ENCODE assay signal across 8 mouse cellular contexts in the genomic region with DNA sequence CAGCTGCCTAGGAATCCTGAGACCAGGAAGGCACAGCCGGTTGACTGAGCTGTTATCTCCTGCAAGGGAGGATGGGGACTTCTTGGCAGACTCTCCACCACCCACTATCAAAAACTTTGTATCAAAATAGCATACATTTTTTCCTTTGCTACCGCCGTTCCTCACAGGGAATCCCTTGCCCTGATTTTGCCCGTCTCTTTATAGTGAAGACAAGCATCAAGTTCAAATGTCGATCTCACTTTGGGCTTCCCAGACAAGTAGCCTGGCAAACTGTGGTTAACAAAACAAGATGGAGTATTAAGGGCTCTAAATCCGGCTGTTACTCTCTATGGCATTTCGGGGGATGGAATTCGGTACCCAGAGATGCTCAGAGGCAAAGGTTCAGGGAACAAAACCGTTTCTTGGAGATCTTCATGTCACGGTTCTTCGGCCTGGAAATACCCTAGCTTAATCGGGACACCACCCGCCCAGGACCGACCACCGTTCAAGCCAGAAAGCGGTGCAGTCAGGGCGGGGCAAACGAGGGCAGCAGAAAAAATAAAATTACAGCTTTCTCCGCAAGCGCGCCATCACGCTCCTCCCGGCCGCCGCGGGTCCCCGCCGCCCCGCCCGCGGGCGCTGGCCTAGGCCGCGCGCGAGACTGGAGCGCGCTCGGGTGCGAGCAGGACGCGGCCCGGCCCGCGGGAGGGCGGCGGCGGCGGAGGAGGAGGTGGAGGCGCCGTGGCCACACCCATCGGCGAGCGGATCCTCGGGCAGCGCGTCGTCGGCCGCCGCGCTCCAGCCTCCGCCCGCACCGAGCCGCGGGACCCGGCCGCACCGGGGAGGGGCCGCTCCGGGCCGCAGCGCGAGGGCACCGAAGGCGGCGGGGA. TPM values are rescaled to one million over a fixed set of nuclear protein-coding genes. Genes with fewer than 3 reads are reported as not detected.
DNase-seq lines count a peak whose midpoint lies in the region; ATAC-seq and TF ChIP-seq lines count a peak whose summit lies in the region.

A gene (plus strand): TSS at position 748 of the 869 bp plus-strand sequence.

- H3K27ac ChIP-seq in cortical plate, adult 2 months (ENCODE audit: insufficient read depth, low read length), result peak within 1 kb of the TSS; percentile 96

- peak within 1 kb of the TSS; percentile 92 for H3K4me3 ChIP-seq in cortical plate, adult 2 months (ENCODE audit: insufficient read depth, low read length)

- DNase-seq in gastrocnemius, postnatal 10 days, result peak; percentile 87
- peak; percentile 84 for DNase-seq in induced T-regulatory cell, adult 2 months (ENCODE audit: low read depth)
- DNase-seq in left cerebral cortex, postnatal 14 days (ENCODE audit: low spot score in 2 of 2), result peak; percentile 77 to 86
- DNase-seq in right cerebral cortex, postnatal 14 days, result peak; percentile 83
- DNase-seq in urinary bladder, postnatal 25 days (ENCODE audit: low spot score), result peak; percentile 78

- TF ChIP-seq CTCF in cortical plate, adult 2 months (IDR thresholded peaks at IDR 0.05; ENCODE audit: extremely low read depth, insufficient read depth, low read length), result no peak

- intact Hi-C loops in left cerebral cortex, postnatal 14 days (cut with DNase I), result loop anchor here (5.0 kb wide), 1 partner anchor 226 kb away; no protein-coding TSS in a partner anchor

- peak; percentile 50; the same call in 1 of the 2 replicates for TF ChIP-seq POLR2A in cortical plate, adult 2 months (IDR thresholded peaks at IDR 0.05; ENCODE audit: extremely low read depth, insufficient read depth, low read length)

- ATAC-seq in activated CD4-positive, CD25-positive, alpha-beta regulatory T cell, adult 4 months, result peak; percentile 71
- ATAC-seq in megakaryocyte-erythroid progenitor cell, adult 5-6 weeks (replicated peaks; ENCODE audit: low FRiP score, low TSS enrichment, poor library complexity, severe bottlenecking), result peak; percentile 38

- H3K4me1 ChIP-seq in cortical plate, adult 2 months (ENCODE audit: control insufficient read depth, insufficient read depth, low read length), result peaks cover under 1% of the 10 kb centered on the region

RNA-seq across cellular contexts. Expression of the gene that starts here (rescaled TPM):
- 10 to 100 TPM; 10.3 to 10.6 TPM for polyA plus RNA-seq in activated CD4-positive, CD25-positive, alpha-beta regulatory T cell, adult 4 months (2017; shearing (Covaris generic))
- 354 and 358 TPM in 2 replicates for polyA plus RNA-seq in cortical plate, adult 2 months (2012; rRNA removed)
- total RNA-seq in gastrocnemius, postnatal 10 days (2021), result 10 to 100 TPM; 32.3 to 39.9 TPM
- 100 to 1,000 TPM; 329 to 359 TPM for total RNA-seq in left cerebral cortex, postnatal 14 days (2021)
- total RNA-seq in megakaryocyte-erythroid progenitor cell, adult 5-6 weeks (2014; fragmentation: Nextera tagmentation), result 23.8 and 38.4 TPM in 2 replicates
- 7.9 and 14.8 TPM in 2 replicates for total RNA-seq in megakaryocyte-erythroid progenitor cell, adult 5-6 weeks (2017)

Comparison
In these comparisons a context has a peak if more than half of its experiments do, and no peak if none do; other contexts are left out.
1. Peak in every context shown above with its lines: DNase-seq, ATAC-seq, H3K4me3 ChIP-seq and H3K27ac ChIP-seq.
2. RNA of the gene that starts here (total RNA-seq): 329 to 359 TPM in left cerebral cortex, postnatal 14 days; 32.3 to 39.9 TPM in gastrocnemius, postnatal 10 days and 7.9 to 38.4 TPM in megakaryocyte-erythroid progenitor cell, adult 5-6 weeks; every median in the first group is over 4 times any median in the second.
3. RNA of the gene that starts here (polyA plus RNA-seq): 354 to 358 TPM in cortical plate, adult 2 months; 10.3 to 10.6 TPM in activated CD4-positive, CD25-positive, alpha-beta regulatory T cell, adult 4 months; every median in the first group is over 10 times any median in the second.